Mouse (Mus musculus) kidney, embryonic 14.5 days (tissue): ENCODE measurements around the gene Gsk3b. TPM values are rescaled to one million over a fixed set of nuclear protein-coding genes. Genes with fewer than 3 reads are reported as not detected.
A peak's percentile ranks its signal among the peaks of the same experiment; 100 is the strongest.

Source experiments
- ATAC-seq: fragments of 200-750 bp; cut with Nextera tagmentation; 2 replicates; pipeline ENCODE4 v1.8.0; 2017; ENCODE audit warnings: moderate number of reproducible peaks, mild to moderate bottlenecking, moderate TSS enrichment, moderate library complexity; ENCODE audit not compliant: low FRiP score, low TSS enrichment
- H3K27ac ChIP-seq: fragments of 300-500 bp; sonication (generic); 2 replicates; pipeline ENCODE4 v1.5.1; 2014; ENCODE audit warnings: low read depth, mild to moderate bottlenecking, low read length, moderate library complexity, mixed read lengths
- H3K27me3 ChIP-seq: fragments of 300-500 bp; sonication (generic); 2 replicates; pipeline ENCODE4 v1.6.1; 2014; ENCODE audit warnings: mild to moderate bottlenecking, low read length; ENCODE audit not compliant: control insufficient read depth, insufficient read depth
- H3K36me3 ChIP-seq: fragments of 300-500 bp; sonication (generic); 2 replicates; pipeline ENCODE4 v1.6.1; 2014; ENCODE audit warnings: low read length, mixed read lengths; ENCODE audit not compliant: control insufficient read depth, insufficient read depth
- H3K4me1 ChIP-seq: fragments of 300-500 bp; sonication (generic); 2 replicates; pipeline ENCODE4 v1.6.1; 2014; ENCODE audit warnings: low read length, mixed read lengths; ENCODE audit not compliant: control insufficient read depth, insufficient read depth
- H3K4me2 ChIP-seq: fragments of 300-500 bp; sonication (generic); replicated peaks from 2 replicates; pipeline ENCODE4 v1.6.1; 2014; ENCODE audit warnings: low read depth, mild to moderate bottlenecking, low read length
- H3K4me3 ChIP-seq: fragments of 300-500 bp; sonication (generic); 2 replicates; pipeline ENCODE4 v1.5.1; 2014; ENCODE audit warnings: mild to moderate bottlenecking, low read length
- H3K9ac ChIP-seq: fragments of 300-500 bp; sonication (generic); 2 replicates; pipeline ENCODE4 v1.6.1; 2014; ENCODE audit warnings: low read depth, mild to moderate bottlenecking, low read length, moderate library complexity
- H3K9me3 ChIP-seq: fragments of 300-500 bp; sonication (generic); 2 replicates; pipeline ENCODE4 v1.6.1; 2016; ENCODE audit warnings: low read length; ENCODE audit not compliant: control insufficient read depth
- WGBS: fragments of 180-500 bp; shearing (Covaris S2); extraction: QIAGEN DNeasy Blood & Tissue Kit; methylation state at CpG from one replicate; pipeline ENCODE4 v1.1.7; 2014; 5-methylcytosine and 5-hydroxymethylcytosine counted together
- polyA plus RNA-seq: library from polyadenylated mRNA; unstranded; fragments of >200 nt; fragmentation: Nextera tagmentation; extraction: Ambion mirVana; gene quantifications from 2 replicates; pipeline ENCODE4 v1.2.1, GENCODE M21; 2014

Gene Gsk3b
- polyA plus RNA-seq, 1 experiment from 2014 or later: 82.6 TPM

GRCm38 (mm10) chr16:38080201-38080600, 8.6 kb upstream of the Gsk3b start:
- Histone ChIP-seq H3K9me3 (no peaks in the 10 kb centered on the region), H3K36me3 (no peaks in the 10 kb centered on the region), H3K4me1 (no peaks in the 10 kb centered on the region), H3K9ac (no peak overlapping the region), H3K27me3 (no peaks in the 10 kb centered on the region), H3K27ac (no peak overlapping the region), H3K4me3 (no peak overlapping the region), H3K4me2 (no peak overlapping the region)
- ATAC-seq: no peak
- 74% methylated on average over 1 of the region's 1 CpGs for WGBS

- WGBS: 33% methylated on average over 10 of the region's 10 CpGs
- no peak for ATAC-seq
- no peaks in the 10 kb centered on the region for H3K36me3 ChIP-seq
- H3K9me3 ChIP-seq: no peaks in the 10 kb centered on the region
- H3K4me1 ChIP-seq: no peaks in the 10 kb centered on the region
- H3K27me3 ChIP-seq: no peaks in the 10 kb centered on the region
- H3K27ac ChIP-seq: peak overlapping the region; percentile 100
- H3K9ac ChIP-seq: peak overlapping the region; percentile 83; the same call in 1 of the 2 replicates
- H3K4me2 ChIP-seq: peak overlapping the region; percentile 78
- peak overlapping the region; percentile 87 for H3K4me3 ChIP-seq
Observed at GRCm38 (mm10) chr16:38087231-38087630, 1.6 kb upstream of the Gsk3b start.

- peak overlapping the region; percentile 87 for H3K4me3 ChIP-seq
- H3K27ac ChIP-seq: peak overlapping the region; percentile 100
- H3K4me1 ChIP-seq: 0 out of 2 replicates have a peak, but pooled peaks cover 1% of the 10 kb centered on the region
- no peak for ATAC-seq
- 4% methylated on average over 11 of the region's 11 CpGs for WGBS
- H3K4me2 ChIP-seq: peak overlapping the region; percentile 78
- no peaks in the 10 kb centered on the region for H3K36me3 ChIP-seq
- peak overlapping the region; percentile 83 for H3K9ac ChIP-seq
- H3K9me3 ChIP-seq: no peaks in the 10 kb centered on the region
- no peaks in the 10 kb centered on the region for H3K27me3 ChIP-seq
Observed at GRCm38 (mm10) chr16:38087645-38088125, 1.1 kb upstream of the Gsk3b start.

- Histone ChIP-seq H3K27me3 (no peaks in the 10 kb centered on the region), H3K4me1 (peaks cover 6% of the 10 kb centered on the region; the same call in 1 of the 2 replicates), H3K9me3 (no peaks in the 10 kb centered on the region), H3K4me3 (peak overlapping the region; percentile 87), H3K27ac (peak overlapping the region; percentile 100), H3K9ac (peak overlapping the region; percentile 83), H3K4me2 (peak overlapping the region; percentile 78), H3K36me3 (no peaks in the 10 kb centered on the region)
- ATAC-seq: peak; percentile 36
- under 1% methylated on average over 40 of the region's 40 CpGs for WGBS
Observed at GRCm38 (mm10) chr16:38088126-38088628, 624 bp upstream of the Gsk3b start.

GRCm38 (mm10) chr16:38089447-38090170, 808 bp downstream of the Gsk3b start:
- Histone ChIP-seq H3K36me3 (peaks cover 2% of the 10 kb centered on the region; the same call in 1 of the 2 replicates), H3K4me3 (peak overlapping the region; percentile 87), H3K9ac (peak overlapping the region; percentile 91), H3K4me2 (peak overlapping the region; percentile 85), H3K27me3 (no peaks in the 10 kb centered on the region), H3K9me3 (no peaks in the 10 kb centered on the region), H3K4me1 (peaks cover 11% of the 10 kb centered on the region; the same call in 1 of the 2 replicates), H3K27ac (peak overlapping the region; percentile 100)
- ATAC-seq: peak; percentile 21
- WGBS: 0% methylated on average over 47 of the region's 76 CpGs

GRCm38 (mm10) chr16:38090341-38091005, 1.7 kb downstream of the Gsk3b start:
- WGBS: 1% methylated on average over 17 of the region's 17 CpGs
- no peak for ATAC-seq

GRCm38 (mm10) chr16:38091041-38091440, 2.2 kb downstream of the Gsk3b start:
- WGBS: 1% methylated on average over 5 of the region's 5 CpGs
- H3K4me1 ChIP-seq: peaks cover 21% of the 10 kb centered on the region; the same call in 1 of the 2 replicates
- peak overlapping the region; percentile 87 for H3K4me3 ChIP-seq
- H3K4me2 ChIP-seq: peak overlapping the region; percentile 85
- H3K9ac ChIP-seq: peak overlapping the region; percentile 91
- no peak overlapping the region; the same call in 1 of the 2 replicates for H3K27ac ChIP-seq
- no peaks in the 10 kb centered on the region for H3K9me3 ChIP-seq
- no peak for ATAC-seq
- peaks cover 2% of the 10 kb centered on the region; the same call in 1 of the 2 replicates for H3K36me3 ChIP-seq
- H3K27me3 ChIP-seq: no peaks in the 10 kb centered on the region

More at GRCm38 (mm10) chr16:38090341-38091005, 1.7 kb downstream of the Gsk3b start:
- Histone ChIP-seq H3K4me2 (peak overlapping the region; percentile 85), H3K4me1 (peaks cover 18% of the 10 kb centered on the region; the same call in 1 of the 2 replicates), H3K9me3 (no peaks in the 10 kb centered on the region), H3K36me3 (peaks cover 2% of the 10 kb centered on the region; the same call in 1 of the 2 replicates), H3K27ac (peak overlapping the region; percentile 37; the same call in 1 of the 2 replicates), H3K27me3 (no peaks in the 10 kb centered on the region), H3K9ac (peak overlapping the region; percentile 91), H3K4me3 (peak overlapping the region; percentile 87)

GRCm38 (mm10) chr16:38091706-38092105, 2.9 kb downstream of the Gsk3b start:
- H3K4me2 ChIP-seq: peak overlapping the region; percentile 85
- 12% methylated on average over 5 of the region's 5 CpGs for WGBS
- no peak overlapping the region for H3K27ac ChIP-seq
- peaks cover 21% of the 10 kb centered on the region; the same call in 1 of the 2 replicates for H3K4me1 ChIP-seq
- H3K36me3 ChIP-seq: peaks cover 2% of the 10 kb centered on the region; the same call in 1 of the 2 replicates
- H3K9me3 ChIP-seq: no peaks in the 10 kb centered on the region
- H3K4me3 ChIP-seq: peak overlapping the region; percentile 87
- peak overlapping the region; percentile 91; the same call in 1 of the 2 replicates for H3K9ac ChIP-seq
- ATAC-seq: no peak
- no peaks in the 10 kb centered on the region for H3K27me3 ChIP-seq
